In genomic region chr15:85676871-85677270, GRCm38 (mm10) we compare ENCODE assay signal across 12 mouse cellular contexts. TPM values are rescaled to one million over a fixed set of nuclear protein-coding genes. Genes with fewer than 3 reads are reported as not detected.
A peak's percentile ranks its signal among the peaks of the same experiment; 100 is the strongest.
DNase-seq lines count a peak whose midpoint lies in the region; ATAC-seq and TF ChIP-seq lines count a peak whose summit lies in the region.
"Had no signal": no experiment of that assay in that cellular context is flagged by ENCODE, and none has a peak within 500 bp of the region (broad histone marks: within the 10 kb centered on the region; RNA-seq: fewer than 3 reads in every experiment).

No protein-coding gene starts in this region.

- peaks cover 100% of the 10 kb centered on the region for H3K79me2 ChIP-seq in C2C12 (ENCODE audit: control insufficient read depth, insufficient read depth)

- TF ChIP-seq POLR2A in cerebellum, adult 2 months (IDR thresholded peaks at IDR 0.05; ENCODE audit: borderline replicate concordance, insufficient read depth, low read length) = no peak
- TF ChIP-seq POLR2A in kidney, adult 2 months (IDR thresholded peaks at IDR 0.05; ENCODE audit: low read depth, low read length) = no peak

- peak overlapping the region; percentile 18 for H3K4me3 ChIP-seq in cerebellum, adult 2 months (replicated peaks; ENCODE audit: insufficient read depth, low read depth, low read length)
- H3K4me3 ChIP-seq in kidney, adult 2 months (ENCODE audit: insufficient read depth, low read depth, low read length) = no peak overlapping the region
- H3K4me3 ChIP-seq in C2C12 (ENCODE audit: insufficient read depth, poor library complexity, severe bottlenecking) = peak overlapping the region; percentile 99
- 0 out of 2 replicates have a peak overlapping the region, but pooled peaks have one; percentile 2 for H3K4me3 ChIP-seq in midbrain, embryonic 15.5 days

- TF ChIP-seq CTCF in cerebellum, adult 2 months (IDR thresholded peaks at IDR 0.05; ENCODE audit: borderline replicate concordance, insufficient read depth, low read depth, low read length) = no peak
- TF ChIP-seq CTCF in kidney, adult 2 months (conservative IDR thresholded peaks at IDR 0.05; ENCODE audit: insufficient read depth, insufficient read length, low read depth, low read length) = no peak
- no peak for TF ChIP-seq CTCF in C2C12 (IDR thresholded peaks at IDR 0.05; ENCODE audit: control insufficient read depth, insufficient read depth, insufficient read length)

- H3K4me2 ChIP-seq in midbrain, embryonic 15.5 days = peak overlapping the region; percentile 37

- peaks cover 29% of the 10 kb centered on the region; the same call in 1 of the 2 replicates for H3K4me1 ChIP-seq in cerebellum, adult 2 months (ENCODE audit: control insufficient read depth, insufficient read depth, low read length)
- H3K4me1 ChIP-seq in kidney, adult 2 months (ENCODE audit: control insufficient read depth, insufficient read depth, low read length) = peaks cover 40% of the 10 kb centered on the region
- H3K4me1 ChIP-seq in midbrain, embryonic 15.5 days = peaks cover 67% of the 10 kb centered on the region

- no peaks in the 10 kb centered on the region; the same call in 1 of the 2 replicates for H3K36me3 ChIP-seq in kidney, adult 2 months (ENCODE audit: control insufficient read depth, insufficient read depth, low read length)
- H3K36me3 ChIP-seq in C2C12 (ENCODE audit: control insufficient read depth, insufficient read depth) = peaks cover 91% of the 10 kb centered on the region
- no peaks in the 10 kb centered on the region for H3K36me3 ChIP-seq in midbrain, embryonic 15.5 days (replicated peaks)

- no peaks in the 10 kb centered on the region for H3K27me3 ChIP-seq in cerebellum, adult 2 months (ENCODE audit: control insufficient read depth, insufficient read depth, low read length)
- H3K27me3 ChIP-seq in kidney, adult 2 months (replicated peaks; ENCODE audit: control insufficient read depth, insufficient read depth, low read length) = no peaks in the 10 kb centered on the region
- no peaks in the 10 kb centered on the region for H3K27me3 ChIP-seq in C2C12 (ENCODE audit: control insufficient read depth, insufficient read depth, insufficient read length)
- peaks cover 11% of the 10 kb centered on the region; the same call in 1 of the 2 replicates for H3K27me3 ChIP-seq in midbrain, embryonic 15.5 days (replicated peaks)

- 11% methylated on average over 10 of the region's 10 CpGs for WGBS in cerebellum, adult 2 months
- 16% methylated on average over 10 of the region's 10 CpGs for WGBS in kidney, adult 2 months
- 74% methylated on average over 10 of the region's 10 CpGs for WGBS in midbrain, embryonic 15.5 days

- H3K9ac ChIP-seq in midbrain, embryonic 15.5 days = peak overlapping the region; percentile 15; the same call in 1 of the 2 replicates
- H3K9ac ChIP-seq: liver, embryonic 14.5 days had no signal

- peak overlapping the region; percentile 42 for H3ac ChIP-seq in C2C12 (ENCODE audit: control insufficient read depth, insufficient read length, low read depth)

- peaks cover 99% of the 10 kb centered on the region for H3K79me3 ChIP-seq in C2C12 (ENCODE audit: low read depth)

- H3K9me3 ChIP-seq in midbrain, embryonic 15.5 days = no peaks in the 10 kb centered on the region

- DNase-seq in cerebellum, adult 2 months = no peak
- no peak for DNase-seq in cerebellum, postnatal 4 days (ENCODE audit: low spot score in 2 of 2)
- DNase-seq in kidney, adult 2 months = peak; percentile 70
- no peak for DNase-seq in kidney, adult 18-20 months
- DNase-seq in thymus, adult 18-20 months = no peak
- DNase-seq in adipocyte (ENCODE audit: low spot score) = no peak
- DNase-seq: gastrocnemius, postnatal 25 days; heart, postnatal 14 days; kidney, adult 8-10 months had no signal

- no peak for ATAC-seq in midbrain, embryonic 15.5 days (replicated peaks)

- H3K27ac ChIP-seq in cerebellum, adult 2 months (ENCODE audit: insufficient read depth, low read length) = peak overlapping the region; percentile 32; the same call in 1 of the 2 replicates
- peak overlapping the region; percentile 86 for H3K27ac ChIP-seq in kidney, adult 2 months (ENCODE audit: insufficient read depth, low read depth, low read length)
- no peak overlapping the region for H3K27ac ChIP-seq in midbrain, embryonic 15.5 days
- H3K27ac ChIP-seq: liver, embryonic 14.5 days had no signal

TF ChIP-seq in C2C12, 6 proteins besides CTCF, POLR2A, EP300 and RAD21:
- TF ChIP-seq MAX (IDR thresholded peaks at IDR 0.05) (no peak), CEBPB (IDR thresholded peaks at IDR 0.05; ENCODE audit: low read depth) (no peak), USF1 (IDR thresholded peaks at IDR 0.05; ENCODE audit: low read depth) (peak; percentile 91), MYOG (IDR thresholded peaks at IDR 0.05; ENCODE audit: control insufficient read depth, extremely low read depth, insufficient read length) (no peak), FOSL1 (IDR thresholded peaks at IDR 0.05; ENCODE audit: insufficient read depth, low read length, poor library complexity, severe bottlenecking) (no peak), MYOD1 (IDR thresholded peaks at IDR 0.05; ENCODE audit: control insufficient read depth, insufficient read length, low read depth) (no peak)

RNA-seq across cellular contexts. Expression of gene Ppara, which starts 57.9 kb away (rescaled TPM):
- 1.1 and 1.5 TPM in 2 replicates for polyA plus RNA-seq in cerebellum, adult 2 months (2012; rRNA removed)
- 31.3 and 32.5 TPM in 2 replicates for polyA plus RNA-seq in kidney, adult 2 months (2012; rRNA removed)
- polyA plus RNA-seq in C2C12 (2012; fragmentation: generic; extraction: Trizol) = 0.08 TPM
- polyA plus RNA-seq in midbrain, embryonic 15.5 days (2015; fragmentation: Nextera tagmentation; extraction: Ambion mirVana) = 1.3 and 2.2 TPM in 2 replicates

Comparison
In these comparisons a context has a peak if more than half of its experiments do, and no peak if none do; other contexts are left out.
1. RNA of gene Ppara, which starts 57.9 kb away (polyA plus RNA-seq): 31.3 to 32.5 TPM in kidney, adult 2 months; 1.3 to 2.2 TPM in midbrain, embryonic 15.5 days, 1.1 to 1.5 TPM in cerebellum, adult 2 months and 0.08 TPM in C2C12 (single experiment); every median in the first group is over 10 times any median in the second.